Mouse (Mus musculus) stomach, postnatal 0 days (tissue): ENCODE data around the gene Lrpprc.

Experiments
- CTCF ChIP-seq: IDR thresholded peaks from 2 replicates; pipeline ENCODE4 v1.5.1; 2016; ENCODE audit warnings: antibody characterized with exemption, low read depth, mild to moderate bottlenecking, moderate library complexity
- EP300 ChIP-seq: optimal IDR thresholded peaks from 2 replicates; pipeline ENCODE3; 2016; ENCODE audit warnings: antibody characterized with exemption

DNA sequence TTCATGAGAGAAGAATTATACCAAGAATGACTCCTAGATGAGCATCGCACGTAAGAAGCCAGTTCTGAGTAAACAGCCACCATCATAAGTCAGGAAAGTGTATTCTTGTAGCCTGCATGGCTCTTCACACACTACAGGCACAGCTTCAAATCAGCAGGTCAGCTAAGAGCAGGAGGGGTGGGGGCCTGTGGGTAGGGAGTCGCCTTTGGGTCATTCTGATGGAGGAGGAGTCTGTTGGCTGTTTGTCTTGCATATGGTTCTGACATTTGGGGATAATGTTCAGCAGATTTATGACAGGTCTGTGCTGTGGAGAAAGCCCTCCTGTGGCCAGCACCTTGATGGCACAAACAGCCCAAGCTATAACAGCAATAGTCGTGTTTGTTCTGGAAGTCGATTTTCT, 134.4 kb downstream of the Lrpprc start:
- TF ChIP-seq EP300 (no peak), CTCF (no peak)
